Mouse (Mus musculus): ENCODE measurements around the gene Gm3752.
"Not testable (repeated sequence)": the region's sequence is repeated elsewhere in the genome, so short reads cannot be mapped to it uniquely, and the experiment has no call there.

The Gm3752 gene

DNA sequence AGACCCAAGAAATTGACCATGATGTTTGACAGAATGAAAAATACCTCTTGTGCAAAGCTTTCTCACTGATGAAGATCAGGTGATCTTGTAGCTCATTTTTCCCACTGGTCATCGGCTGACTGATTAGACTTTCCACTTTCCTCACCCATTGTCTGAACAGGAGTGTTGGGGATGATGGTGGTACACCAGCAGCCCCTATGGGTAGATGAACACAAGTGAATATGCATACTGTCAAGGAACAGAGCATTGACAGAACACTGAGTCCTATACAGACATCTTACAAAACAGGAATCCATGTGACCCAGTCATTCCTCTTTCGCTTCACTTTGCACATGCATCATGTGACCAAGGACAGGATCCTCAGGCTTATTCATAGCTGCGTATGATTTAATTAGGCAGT is at the start of gene Gm3752:
Gene Gm3752, minus strand, starts transcription at position 101 of the 400 bp plus-strand sequence.
- not testable (repeated sequence) for DNase-seq (ENCODE audit: low spot score in 2 of 2)

DNA sequence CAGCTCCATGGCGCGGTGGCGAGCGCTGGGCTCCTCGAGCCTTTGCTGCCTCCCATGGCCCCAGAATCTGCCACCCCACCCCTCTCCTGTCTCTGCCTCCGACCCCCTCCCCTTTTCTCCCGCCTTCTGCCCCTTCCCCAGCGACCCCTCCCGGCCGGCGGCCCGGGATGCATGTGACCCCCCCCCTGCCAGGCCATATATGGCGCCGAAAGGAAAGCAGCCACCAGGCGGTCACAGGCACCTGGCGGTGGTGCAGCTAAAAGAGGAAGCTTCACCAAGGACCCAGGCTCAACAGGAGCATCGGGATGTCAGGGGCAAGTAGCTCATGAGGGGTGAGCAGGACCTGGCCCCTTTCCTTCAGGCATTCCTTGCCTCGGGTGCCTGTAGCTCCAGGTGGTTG is 5.2 kb upstream of the Gm3752 start:
- not testable (repeated sequence) for DNase-seq (ENCODE audit: low spot score in 2 of 2)

DNA sequence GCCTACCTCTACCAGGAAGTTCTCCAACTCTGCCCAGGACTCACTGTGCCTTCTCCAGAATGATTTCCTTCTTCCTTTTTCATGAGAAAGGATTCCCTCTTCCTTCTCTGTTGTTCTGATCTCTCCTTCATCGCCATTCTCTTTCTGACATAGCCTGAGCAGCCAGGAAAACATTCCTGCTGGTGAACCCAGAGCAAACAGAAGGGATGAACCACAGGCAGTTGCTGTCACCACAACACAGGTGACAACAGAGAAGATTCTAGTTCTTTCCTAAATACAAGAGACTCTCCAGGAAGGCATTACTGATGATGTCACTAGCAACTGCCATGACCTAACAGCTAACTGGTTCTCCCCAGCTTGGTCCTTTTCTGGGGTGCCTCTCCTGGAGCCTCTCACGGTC is 32.7 kb downstream of the Gm3752 start, which contains the start of gene Gm3755:
Gene Gm3755, minus strand, starts transcription at position 101 of the 400 bp plus-strand sequence.
- DNase-seq (ENCODE audit: low spot score in 2 of 2) = not testable (repeated sequence)

DNA sequence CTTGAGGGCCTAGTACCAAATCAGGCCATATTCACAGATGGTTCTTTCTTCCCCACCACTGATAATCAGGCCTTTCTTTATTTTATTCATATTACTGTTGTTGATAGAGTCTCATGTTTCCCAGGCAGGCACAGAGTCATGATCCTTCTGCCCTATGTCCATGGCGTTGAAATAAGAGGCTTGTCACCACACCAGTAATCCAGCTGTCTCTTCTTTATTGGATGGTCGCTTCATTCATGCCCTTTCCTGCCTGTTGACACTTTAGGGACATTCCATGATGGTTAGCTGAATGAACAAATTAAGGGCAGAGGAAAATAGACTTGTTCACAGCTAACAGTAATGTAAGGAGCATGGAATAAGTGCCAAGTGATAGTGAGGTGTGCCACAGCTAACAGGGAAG is 61.1 kb downstream of the Gm3752 start:
- DNase-seq (ENCODE audit: low spot score in 2 of 2) = not testable (repeated sequence)

Measured in cerebellum, postnatal 4 days (tissue).